Mouse (Mus musculus): ENCODE results near the gene Eln.

Eln gene

DNA sequence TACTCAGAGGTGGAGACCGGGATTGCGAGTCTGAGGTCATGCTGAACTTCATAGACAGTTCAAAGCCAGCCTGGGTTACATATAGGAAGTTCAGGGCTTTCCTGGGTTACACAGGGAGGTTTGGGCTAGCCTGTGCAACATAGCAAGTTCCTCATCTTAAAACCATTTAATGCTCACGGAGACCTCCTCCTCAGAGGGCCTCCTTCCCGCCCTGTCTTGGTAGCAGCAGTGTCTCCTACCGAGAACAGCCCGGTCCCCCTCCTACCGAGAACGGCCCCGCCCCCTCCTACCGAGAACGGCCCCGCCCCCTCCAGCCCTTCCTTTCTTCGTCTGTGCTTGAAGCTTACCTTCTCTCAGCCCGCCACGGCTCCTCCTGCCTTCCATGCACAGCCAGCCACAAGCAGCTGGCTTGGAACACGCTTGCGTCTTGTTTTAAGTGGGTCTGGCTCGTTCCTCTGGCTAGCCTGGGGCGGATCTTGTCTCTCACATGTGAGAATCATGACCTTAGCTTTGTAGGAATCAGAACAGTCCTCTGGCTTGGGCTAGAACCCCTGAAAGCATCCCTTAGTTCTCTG lies 4.8 kb downstream of the Eln start:
- DNase-seq, result no peak

DNA sequence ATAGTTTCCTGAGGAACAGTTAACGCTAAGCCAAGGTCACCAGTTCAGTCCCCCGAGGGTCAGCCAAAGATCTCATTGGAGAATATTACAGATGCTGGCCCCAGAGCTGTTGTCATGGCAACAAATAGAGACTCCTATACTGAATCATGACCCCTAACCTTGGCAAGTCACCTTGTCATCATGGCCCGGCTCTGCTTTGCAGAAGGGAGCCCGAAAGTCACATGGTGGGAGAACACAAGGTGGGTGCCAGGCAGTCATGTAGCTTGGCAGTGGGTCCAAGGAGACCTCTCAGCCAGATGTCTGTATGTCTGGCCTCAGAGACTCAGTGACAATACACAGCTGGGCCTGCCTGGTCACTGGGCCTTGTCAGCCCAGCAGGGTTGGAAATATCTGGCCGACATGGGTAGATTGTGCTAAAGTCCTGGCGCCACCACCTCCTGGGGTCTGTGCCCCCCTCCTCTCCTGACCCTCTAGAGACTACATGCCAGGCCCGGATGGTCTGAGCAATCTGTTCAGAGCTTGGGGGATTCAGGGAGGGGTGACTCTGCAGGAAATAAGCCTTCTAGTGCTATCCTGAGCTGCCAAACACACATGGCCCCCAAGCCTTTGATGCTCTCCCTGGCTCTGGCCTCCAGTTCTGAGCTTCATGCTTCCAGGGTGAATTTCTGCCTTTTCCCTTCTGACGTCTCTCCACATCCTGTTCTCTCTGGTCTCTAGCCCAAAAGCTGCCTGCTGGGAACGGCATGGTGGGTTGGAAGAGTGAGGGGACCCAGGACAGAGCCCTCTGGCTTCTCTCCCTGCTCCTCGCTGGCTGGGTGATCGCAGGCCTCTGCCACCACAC lies 6.4 kb downstream of the Eln start:
- DNase-seq, result no peak

DNA sequence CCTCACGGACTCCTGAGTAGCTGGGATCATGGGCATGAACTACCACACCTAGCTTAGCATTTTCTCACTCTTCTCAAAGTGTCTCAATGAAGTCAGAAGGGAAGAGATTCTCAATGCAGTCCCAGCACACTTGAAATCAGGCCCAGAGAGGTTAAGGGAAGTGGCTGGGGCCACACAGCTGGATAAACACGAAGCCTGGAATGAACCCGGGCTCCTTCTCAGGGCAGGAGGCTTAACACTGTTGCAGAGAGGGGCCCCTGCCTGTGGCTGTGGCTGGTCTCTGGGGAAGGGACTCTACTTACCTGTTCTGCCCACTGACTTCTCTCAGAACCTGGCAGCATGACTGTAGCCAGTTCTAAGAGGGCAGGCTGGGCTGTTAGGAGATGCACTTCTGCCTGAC lies 7.2 kb downstream of the Eln start:
- DNase-seq, result no peak

DNA sequence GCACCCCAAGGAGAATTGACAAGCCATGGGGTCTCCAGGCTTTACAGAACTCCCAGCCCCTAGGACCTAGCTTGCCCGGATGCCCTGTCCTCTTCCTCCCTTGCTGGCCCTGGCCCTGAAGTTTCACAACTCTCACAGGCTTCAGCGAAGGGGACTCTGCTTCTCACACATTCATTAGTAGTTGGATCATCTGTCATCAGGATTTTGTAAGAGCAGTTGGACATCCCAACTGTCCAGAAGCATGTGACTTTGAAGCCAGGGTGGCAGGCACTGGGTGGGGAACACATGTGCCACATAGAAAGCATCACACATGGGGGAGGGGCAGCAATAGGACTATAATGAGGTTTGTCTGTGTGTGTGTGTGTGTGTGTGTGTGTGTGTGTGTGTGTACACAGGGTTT lies 12.2 kb downstream of the Eln start:
- DNase-seq, result no peak

DNA sequence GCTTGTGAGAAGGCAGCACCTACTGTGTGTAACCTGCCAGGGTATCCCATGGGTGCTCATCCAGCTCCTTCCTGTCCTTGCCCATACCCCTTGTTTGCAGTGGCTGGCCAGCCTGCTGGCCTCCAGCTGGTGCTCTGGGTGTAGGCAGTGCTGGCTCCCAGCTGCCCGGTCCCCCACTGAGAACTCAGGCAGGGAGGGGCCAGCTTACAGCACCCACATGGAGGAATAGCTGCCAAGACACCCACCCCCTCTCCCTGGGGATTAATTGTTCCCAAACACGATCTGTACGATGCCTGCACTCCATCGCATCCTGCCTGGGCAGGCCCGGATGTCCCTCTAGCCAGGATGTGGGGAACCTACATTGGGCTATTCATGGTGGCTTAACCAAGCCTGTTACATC lies 13.1 kb downstream of the Eln start:
- DNase-seq, result no peak

DNA sequence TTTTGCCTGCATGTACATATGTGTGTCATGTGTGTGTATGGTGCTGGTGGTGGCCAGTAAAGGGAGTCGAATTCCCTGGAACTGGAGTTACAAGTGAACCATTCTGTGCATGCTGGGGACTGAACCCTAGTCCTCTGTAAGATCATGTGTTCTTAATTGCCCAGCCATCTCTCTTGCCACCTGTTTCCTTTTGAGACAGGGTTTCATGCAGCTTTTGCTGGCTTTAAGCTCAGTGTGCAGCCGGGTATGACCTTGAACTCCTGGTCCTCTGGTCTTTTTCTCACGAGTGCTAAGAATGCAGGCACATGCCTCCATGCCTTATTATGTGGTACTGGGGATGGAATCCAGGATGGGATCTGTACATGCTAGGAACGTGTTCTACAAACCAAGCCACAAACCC lies 13.9 kb downstream of the Eln start:
- DNase-seq, result no peak

DNA sequence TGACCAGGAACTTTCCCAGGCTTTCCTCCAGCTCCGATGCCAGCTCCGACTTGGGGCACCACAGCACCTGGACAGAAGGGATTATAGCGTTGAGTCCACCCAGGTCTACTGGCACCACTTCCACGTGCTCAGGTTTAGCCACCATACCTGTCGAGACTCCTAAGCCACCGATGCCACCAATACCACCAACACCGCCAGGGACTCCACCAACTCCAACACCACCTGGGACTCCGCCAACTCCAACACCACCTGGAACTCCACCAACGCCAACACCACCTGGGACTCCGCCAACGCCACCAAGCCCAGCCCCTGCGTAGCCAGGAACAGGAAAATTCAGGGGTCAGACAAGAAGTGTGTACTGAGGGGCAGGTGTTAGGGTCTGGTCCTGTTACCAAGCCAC lies 18.0 kb downstream of the Eln start:
- no peak for DNase-seq

DNA sequence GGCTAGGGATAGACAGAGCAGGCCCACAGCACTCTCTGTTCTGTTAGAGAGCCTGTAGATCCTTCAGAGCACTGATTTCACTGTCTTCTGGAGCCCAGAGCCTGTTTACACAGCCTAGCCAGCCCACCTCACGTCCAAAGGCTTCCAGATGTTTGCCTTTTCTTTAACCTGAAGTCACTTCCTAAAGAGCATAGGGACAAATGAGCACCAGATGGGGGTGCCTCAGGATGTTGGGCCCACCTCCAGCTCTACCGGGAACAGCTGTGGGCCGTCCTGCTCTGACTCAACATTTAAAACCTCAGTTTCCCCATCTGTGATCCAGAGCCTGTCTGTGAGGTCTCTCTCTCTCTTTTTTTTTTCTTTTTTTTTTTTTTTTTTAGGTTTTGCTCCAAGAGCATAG lies 18.6 kb downstream of the Eln start:
- DNase-seq, result no peak

DNA sequence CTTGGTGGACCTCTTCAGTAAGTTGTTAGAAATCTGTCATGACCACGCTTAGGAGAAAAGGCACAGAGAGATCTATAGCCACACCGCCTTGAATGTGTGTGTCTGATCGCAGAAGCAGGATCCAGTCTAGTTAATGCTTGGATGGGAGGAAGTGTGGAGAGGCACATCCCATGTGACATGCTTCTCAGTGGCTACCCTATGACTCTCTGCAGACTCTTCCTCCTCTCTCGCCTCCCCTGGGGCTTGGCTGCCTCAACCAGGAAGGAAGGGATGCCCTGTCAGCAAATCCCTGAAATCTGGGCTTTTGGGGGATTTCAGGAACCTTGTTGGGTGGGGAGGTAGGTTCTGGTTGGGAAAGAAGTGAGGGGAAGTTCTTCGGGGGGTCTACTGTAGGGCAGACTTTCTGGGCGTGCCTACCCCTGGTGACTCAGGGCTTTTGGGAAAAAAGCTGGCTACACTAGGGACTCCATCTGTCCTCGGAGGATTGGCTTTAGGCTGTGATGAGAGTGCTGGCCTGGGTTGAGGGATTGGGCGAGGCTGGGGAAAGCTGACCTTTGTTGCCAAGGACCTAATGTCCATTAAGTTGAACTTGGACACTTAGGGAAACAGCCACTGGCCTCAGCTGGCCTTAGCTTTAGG lies 20.0 kb downstream of the Eln start:
- DNase-seq, result no peak

DNA sequence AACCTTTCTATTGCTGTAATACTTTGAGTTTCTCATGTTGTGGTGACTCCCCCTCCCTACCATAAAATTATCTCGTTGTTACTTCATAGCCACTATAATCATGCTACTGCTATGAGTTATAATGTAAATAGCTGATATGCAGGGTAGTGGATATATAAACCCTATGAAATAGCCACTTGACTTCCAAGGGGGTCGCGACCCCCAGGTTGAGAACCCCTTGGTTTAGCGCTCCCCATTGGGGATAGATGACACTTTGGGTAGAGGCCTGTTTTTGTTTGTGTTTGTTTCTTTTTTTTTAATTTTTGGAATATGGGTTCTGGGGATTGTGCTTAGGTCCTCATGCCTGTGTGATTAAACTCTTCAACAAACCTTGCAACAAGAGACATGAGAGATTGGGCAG lies 21.8 kb downstream of the Eln start:
- DNase-seq, result no peak

DNA sequence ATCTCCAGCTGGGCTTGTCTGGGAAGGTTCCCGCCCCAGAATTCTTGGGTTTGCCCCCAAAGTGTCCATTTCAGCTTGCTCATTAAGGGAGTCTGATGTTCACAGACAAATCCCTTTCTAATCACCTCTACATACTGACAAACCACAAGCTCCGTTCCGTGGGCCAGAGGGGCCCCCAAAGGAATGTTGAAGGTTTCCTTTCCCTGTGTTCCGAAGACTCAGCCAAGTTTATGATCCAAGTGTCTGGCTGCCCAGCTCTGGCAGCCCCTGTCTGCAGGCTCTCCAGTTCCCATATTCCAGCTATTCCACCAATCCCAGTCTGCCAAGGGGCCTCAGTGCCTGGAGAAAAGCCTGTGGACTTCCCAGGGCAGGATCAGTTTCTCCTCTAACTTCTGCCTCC lies 27.1 kb downstream of the Eln start:
- no peak for DNase-seq

DNA sequence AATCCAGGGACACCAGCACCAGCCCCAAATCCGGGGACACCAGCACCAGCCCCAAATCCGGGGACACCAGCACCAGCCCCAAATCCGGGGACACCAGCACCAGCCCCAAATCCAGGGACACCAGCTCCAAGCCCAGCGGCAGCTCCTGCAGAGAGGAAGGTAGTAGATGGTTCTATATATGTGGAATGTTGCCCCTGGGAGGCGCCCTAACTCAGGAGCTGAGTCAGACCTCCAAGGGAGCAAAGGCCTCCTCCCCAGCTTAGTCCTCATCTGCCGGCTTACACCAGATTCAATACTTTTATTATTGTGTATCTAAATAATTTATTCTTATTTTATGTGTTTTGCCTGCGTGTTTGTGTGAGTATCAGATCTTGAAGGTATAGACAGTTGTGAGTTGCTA lies 36.0 kb downstream of the Eln start:
- no peak for DNase-seq

DNA sequence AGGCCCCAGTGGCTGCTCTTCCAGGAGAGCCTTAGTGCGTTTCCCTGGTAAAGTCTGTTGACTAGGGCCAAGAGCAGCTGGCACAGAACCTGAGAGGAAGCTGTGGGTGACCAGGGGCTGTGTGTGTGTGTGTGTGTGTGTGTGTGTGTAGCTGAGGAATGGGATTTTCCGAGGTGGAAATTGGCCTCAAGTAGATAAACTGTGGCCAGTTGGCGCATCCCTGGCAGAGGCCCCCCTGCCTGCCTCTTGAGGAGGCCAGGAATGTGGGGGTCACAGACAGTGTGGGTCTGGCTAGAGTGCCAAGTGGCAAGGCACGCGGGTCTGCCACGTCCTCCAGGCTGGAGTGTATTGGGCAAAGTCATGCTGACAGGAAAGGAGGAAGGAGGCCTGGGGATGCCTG lies 37.8 kb downstream of the Eln start:
- DNase-seq, result no peak

DNA sequence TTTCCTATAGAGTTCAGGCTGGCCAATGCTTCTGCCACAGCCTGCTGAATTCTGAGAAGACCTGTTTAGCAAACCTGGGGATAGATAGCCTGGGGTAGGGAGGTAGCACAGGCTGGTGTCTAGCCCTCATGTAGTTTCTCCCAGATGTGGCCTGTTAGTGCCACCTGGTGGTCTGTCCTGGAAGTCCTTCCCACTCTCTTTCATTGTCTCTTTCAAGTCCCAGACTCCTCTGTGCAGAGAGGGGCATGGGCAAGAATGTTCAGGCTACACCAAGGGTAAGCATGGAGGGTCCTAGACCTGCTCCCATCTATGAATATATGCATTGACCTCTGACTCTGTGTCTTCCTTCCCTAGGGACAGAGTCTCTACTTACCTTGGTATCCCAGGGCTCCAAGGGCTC lies 43.0 kb downstream of the Eln start:
- peak; percentile 42 to 61 for DNase-seq

DNA sequence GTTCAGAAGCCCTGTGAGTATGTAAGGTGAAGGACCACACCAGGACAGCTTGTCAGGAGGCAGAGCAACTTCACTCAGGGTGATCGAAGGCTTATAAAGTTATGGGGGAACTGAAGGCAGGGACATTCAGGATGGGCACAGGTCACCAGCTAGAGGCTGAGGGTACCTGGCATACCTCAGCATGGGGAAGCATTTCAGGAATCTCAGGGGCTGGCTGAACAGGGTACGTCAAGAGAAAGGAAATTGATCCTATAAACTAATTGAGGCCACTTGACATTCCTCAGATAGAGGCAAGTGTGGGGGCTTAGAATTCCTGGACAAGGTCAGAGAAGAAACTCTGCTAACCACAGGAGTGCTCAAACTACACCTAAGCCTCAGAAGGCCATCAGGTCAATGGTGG lies 51.6 kb downstream of the Eln start:
- DNase-seq, result no peak

DNA sequence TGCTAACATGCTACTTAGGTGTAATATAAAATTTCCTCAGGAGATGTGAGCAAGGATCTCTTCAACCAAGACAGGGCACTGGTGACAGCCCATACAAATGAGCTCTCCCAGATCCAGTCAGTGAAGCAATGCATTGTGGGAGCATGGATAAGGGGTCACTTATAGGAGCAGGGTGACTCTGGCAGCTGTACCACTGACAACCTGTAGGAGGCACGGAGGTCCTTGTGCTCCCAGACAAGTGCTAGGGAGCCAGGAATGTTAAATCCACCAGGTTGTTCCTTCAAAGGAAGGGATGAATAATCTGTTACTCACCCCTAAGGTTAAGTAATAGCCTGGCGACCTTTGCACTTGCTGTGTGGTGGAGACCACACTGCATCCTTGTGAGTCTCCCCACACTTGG lies 52.0 kb downstream of the Eln start:
- DNase-seq, result no peak

DNA sequence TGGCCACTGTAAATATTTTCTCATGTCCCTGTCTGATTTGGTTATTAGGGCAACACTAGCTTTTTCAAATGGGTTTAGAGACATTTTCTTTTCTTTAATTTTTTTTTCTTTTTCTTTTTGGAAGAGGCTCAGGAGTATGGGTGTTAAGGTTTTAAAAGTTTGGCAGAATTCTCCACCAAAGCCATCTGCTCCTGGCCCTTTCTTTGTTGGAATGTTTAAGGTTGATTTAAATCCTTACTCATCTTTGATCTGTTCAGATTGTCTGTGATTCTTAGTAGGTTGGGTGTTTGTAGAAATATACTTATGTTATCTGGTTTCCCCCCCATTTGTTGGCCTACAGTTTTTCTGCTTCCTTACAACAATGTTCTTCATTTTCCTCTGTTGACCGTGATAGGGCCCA lies 54.4 kb downstream of the Eln start:
- DNase-seq, result no peak

DNA sequence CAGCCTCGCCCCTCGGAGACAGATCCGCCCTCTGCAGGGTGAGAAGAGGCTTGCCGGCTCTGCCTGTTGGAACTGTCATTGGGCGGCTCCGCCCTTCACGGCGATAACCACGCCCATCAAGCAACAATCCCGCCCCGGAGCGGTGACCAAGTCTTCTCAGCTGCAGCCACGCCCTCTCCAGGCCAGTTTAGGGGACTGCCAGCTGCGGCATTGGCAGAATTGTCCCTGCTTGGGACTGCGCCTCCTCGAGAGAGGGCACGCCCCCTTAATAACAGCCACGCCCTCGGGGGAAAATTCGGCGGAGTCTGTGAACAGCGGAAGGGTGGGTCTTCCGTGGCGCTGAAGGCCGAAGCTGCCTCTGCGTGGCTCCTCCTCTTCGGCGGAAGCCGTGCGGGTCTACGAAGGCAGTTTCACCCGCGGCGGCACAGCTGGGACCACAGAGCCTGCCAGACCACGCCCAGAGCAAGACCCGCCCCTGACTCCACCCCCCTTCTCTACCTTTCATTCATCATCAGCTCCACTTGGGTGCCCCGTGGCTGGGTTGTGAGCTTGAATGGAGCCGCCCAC lies 58.3 kb downstream of the Eln start:
- DNase-seq, result peak; percentile 97 to 98

DNA sequence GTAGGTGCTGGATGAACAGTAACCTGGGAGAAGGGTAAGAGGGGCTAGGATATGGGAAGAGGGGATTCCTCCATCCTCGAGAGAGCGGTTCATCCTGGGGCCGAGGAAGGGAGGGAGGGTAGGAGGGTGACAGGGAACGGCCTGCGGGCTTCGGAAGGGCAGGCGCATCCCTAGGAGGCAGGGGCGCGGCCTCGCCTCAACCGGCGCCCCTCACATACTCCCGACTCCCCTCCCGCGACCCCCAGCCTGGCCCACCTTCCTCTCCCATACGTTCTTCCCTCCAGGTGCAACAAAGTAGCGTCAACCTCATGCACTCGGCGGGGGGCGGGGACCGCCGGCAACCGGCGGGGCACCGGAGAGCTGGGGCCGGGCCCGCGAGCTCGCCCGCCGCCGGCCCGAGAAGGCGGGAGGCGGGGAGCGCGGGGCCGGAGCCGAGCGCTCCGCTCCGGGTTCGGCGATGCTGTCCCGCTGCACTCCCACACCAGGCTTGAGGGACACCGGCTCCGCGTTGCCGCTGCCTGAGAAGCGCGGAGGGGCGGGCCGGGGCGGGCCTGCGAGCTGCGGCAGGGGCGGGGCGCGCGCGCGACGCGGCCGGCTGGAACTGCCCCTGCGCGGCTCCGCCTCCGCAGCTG lies 58.9 kb downstream of the Eln start, which contains the start of gene Limk1:
Gene Limk1 (minus strand): TSS at position 513 of the 632 bp plus-strand sequence.
- DNase-seq, result peak in 1 of 2 experiments; percentile 59

DNA sequence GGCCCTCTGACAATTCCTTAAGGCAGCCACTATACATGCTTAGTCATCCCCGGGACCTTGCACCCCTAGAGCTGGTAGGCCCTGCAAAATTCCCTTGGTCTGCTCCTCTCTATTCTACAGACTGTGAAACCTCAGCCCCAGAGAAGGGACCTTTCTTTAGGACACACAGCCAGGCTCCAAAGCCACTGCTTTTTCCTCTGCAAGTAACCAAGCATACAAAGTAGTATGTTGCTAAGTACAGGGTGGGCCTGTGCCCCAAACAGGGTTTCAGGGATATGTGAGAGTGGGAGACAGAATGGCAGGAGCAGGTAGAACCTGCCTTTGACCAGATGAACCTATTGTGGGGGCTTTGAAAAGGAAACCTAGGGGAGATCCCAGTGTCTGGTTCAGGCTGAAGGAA lies 59.9 kb downstream of the Eln start:
- DNase-seq, result no peak

DNA sequence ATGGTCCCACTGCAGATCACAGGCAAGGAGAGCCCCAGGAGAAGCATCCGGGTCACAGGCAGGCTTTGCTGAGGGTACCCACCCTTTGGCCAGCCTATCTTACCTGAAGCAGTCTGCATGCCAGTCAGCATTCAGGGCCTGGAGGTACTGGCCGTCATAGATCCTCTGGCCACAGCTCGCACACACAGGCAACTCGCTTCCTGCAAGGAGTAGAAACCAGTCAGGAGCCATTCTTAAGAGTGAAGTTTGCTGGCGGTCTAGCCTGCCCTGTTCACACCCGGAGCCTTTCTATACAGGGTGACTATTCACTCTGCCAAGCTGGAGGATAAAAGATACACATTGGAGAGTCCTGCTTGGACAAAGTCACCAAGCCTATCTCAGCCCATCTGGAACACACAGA lies 60.6 kb downstream of the Eln start:
- DNase-seq, result no peak

DNA sequence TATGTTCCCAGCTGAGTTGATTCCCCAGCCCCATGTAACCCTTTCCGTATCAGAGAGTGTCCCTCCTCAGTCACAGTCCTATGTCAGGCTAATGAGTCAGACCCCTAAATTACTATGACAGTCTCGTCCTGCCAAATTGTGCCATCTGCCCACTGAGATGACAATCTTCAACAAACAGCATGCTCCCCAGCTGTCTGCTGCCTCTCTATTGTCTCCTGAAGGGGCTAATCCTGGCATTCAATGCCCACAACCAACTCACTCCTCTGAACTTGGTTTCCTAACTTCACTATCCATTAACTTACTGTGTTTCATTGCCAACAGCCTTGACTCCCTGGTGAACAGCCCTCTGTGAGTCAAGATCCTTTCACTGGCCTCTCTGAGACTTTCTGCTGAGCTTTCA lies 62.7 kb downstream of the Eln start:
- DNase-seq, result no peak

DNA sequence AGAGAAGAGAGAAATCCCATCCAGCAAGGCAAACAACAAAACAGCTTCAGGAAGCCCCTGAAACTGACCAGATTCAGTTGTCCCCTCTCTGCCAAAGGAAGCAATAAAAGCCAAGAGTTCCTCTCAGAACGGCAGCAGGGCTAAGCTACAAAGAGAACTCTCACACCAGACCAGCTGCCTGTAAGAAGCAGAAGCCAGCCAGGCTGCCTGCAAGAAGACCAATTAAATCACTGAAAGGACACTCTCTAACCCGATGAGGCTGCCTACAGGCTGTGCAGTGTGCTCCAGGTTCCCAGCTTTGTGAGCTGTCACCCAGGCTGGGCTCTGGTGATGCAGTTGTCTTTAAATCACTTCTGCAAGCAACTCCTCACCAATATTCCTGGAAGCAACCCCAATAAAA lies 63.3 kb downstream of the Eln start:
- no peak for DNase-seq

DNA sequence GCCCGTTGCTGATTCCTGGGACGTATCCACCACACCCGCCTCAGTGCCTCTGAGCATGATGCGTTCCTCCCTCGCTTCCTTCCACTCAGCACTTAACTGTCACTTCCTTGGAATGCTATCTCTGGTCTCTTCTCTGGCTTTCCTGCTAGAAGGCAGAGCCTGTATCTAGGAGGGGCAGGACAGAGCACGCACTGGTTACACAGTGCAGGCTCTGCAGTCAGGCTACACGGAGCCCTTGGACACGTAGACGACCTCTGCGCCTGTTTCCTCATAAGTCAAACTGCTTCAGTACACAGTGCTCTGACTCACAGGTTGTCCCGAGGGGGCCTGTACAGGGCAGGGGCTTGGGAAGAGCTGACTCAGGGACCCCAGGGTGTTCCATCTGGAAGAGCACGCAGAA lies 66.9 kb downstream of the Eln start:
- DNase-seq, result no peak
